Mouse (Mus musculus): Measurements from ENCODE around the gene Usp7. TPM values are rescaled to one million over a fixed set of nuclear protein-coding genes. Genes with fewer than 3 reads are reported as not detected.
A peak's percentile ranks its signal among the peaks of the same experiment; 100 is the strongest.
"Not testable (repeated sequence)": the region's sequence is repeated elsewhere in the genome, so short reads cannot be mapped to it uniquely, and the experiment has no call there.

Usp7 gene
- polyA plus RNA-seq, 1 experiment from 2014 or later: 16.9 TPM

DNA sequence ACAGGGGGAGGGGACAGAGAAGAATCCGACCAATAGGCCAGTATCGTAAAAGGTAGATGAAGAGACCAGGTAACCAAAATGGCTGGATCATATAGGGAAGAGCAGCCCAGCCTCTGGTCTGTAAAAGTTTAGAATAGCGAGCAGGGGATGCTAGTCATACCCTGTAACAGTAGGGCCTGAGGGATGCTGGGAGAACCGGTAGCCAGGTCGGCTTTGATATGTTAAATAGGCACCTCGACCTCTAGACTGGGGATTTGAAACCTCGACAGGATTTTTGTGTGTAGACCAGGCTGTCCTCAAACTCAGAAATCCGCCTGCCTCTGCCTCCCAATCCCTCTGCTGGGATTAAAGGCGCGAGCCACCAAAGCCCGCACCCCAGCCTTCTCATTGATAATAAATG is 15.5 kb downstream of the Usp7 start:
- no peak overlapping the region for H3K4me3 ChIP-seq (ENCODE audit: low read length)
- H3K4me2 ChIP-seq (ENCODE audit: low read depth, low read length): no peak overlapping the region
- no peak overlapping the region for H3K9ac ChIP-seq (ENCODE audit: low read length)
- no peaks in the 10 kb centered on the region for H3K36me3 ChIP-seq (ENCODE audit: control insufficient read depth, insufficient read depth)
- no peak overlapping the region for H3K27ac ChIP-seq (ENCODE audit: low read length)
- no peaks in the 10 kb centered on the region for H3K27me3 ChIP-seq (ENCODE audit: control insufficient read depth, insufficient read depth, low read length)
- no peaks in the 10 kb centered on the region for H3K4me1 ChIP-seq (ENCODE audit: control insufficient read depth, insufficient read depth, low read length)
- no peak for ATAC-seq (replicated peaks; ENCODE audit: extremely low read depth, insufficient read depth, low FRiP score)
- 80% methylated on average over 11 of the region's 11 CpGs for WGBS
- no peaks in the 10 kb centered on the region for H3K9me3 ChIP-seq (replicated peaks; ENCODE audit: control insufficient read depth, low read length)

DNA sequence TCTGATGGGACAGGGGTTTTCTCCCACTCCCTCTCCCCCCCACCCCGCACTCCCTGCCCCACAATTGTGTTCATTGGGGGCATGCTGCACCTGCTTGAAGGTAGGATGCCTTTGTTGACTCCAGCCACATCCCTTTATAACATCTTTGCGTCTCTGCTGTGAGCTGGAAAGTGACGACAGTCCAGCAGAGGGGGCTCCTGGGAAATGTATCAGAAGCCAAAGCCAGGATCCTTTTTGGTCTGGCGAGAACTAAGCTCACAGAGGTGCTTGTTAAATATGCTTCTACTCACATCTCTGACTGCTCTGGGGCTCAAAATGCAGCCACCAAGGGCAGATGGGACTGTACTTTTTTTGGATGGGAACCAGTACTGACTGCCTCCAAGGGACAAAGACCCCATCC is 21.0 kb downstream of the Usp7 start:
- no peaks in the 10 kb centered on the region for H3K9me3 ChIP-seq (replicated peaks; ENCODE audit: control insufficient read depth, low read length)
- no peak overlapping the region for H3K27ac ChIP-seq (ENCODE audit: low read length)
- no peaks in the 10 kb centered on the region for H3K27me3 ChIP-seq (ENCODE audit: control insufficient read depth, insufficient read depth, low read length)
- no peak overlapping the region for H3K4me3 ChIP-seq (ENCODE audit: low read length)
- 31% methylated on average over 4 of the region's 4 CpGs for WGBS
- no peak for ATAC-seq (replicated peaks; ENCODE audit: extremely low read depth, insufficient read depth, low FRiP score)
- H3K9ac ChIP-seq (ENCODE audit: low read length): no peak overlapping the region
- H3K4me2 ChIP-seq (ENCODE audit: low read depth, low read length): no peak overlapping the region
- H3K4me1 ChIP-seq (ENCODE audit: control insufficient read depth, insufficient read depth, low read length): no peaks in the 10 kb centered on the region
- no peaks in the 10 kb centered on the region for H3K36me3 ChIP-seq (ENCODE audit: control insufficient read depth, insufficient read depth)

- 40% methylated on average over 8 of the region's 8 CpGs for WGBS
- not testable (repeated sequence) for H3K9ac ChIP-seq (ENCODE audit: low read length); H3K36me3 ChIP-seq (ENCODE audit: control insufficient read depth, insufficient read depth); H3K4me3 ChIP-seq (ENCODE audit: low read length); H3K27ac ChIP-seq (ENCODE audit: low read length); H3K27me3 ChIP-seq (ENCODE audit: control insufficient read depth, insufficient read depth, low read length); H3K9me3 ChIP-seq (replicated peaks; ENCODE audit: control insufficient read depth, low read length); H3K4me2 ChIP-seq (ENCODE audit: low read depth, low read length); ATAC-seq (replicated peaks; ENCODE audit: extremely low read depth, insufficient read depth, low FRiP score); H3K4me1 ChIP-seq (ENCODE audit: control insufficient read depth, insufficient read depth, low read length)
Observed at GRCm38 (mm10) chr16:8770342-8770741, 21.8 kb downstream of the Usp7 start.

- Histone ChIP-seq H3K27ac (ENCODE audit: low read length) (no peak overlapping the region), H3K4me3 (ENCODE audit: low read length) (no peak overlapping the region), H3K9me3 (replicated peaks; ENCODE audit: control insufficient read depth, low read length) (no peaks in the 10 kb centered on the region), H3K4me2 (ENCODE audit: low read depth, low read length) (no peak overlapping the region), H3K4me1 (ENCODE audit: control insufficient read depth, insufficient read depth, low read length) (no peaks in the 10 kb centered on the region), H3K36me3 (ENCODE audit: control insufficient read depth, insufficient read depth) (no peaks in the 10 kb centered on the region), H3K27me3 (ENCODE audit: control insufficient read depth, insufficient read depth, low read length) (no peaks in the 10 kb centered on the region), H3K9ac (ENCODE audit: low read length) (no peak overlapping the region)
- 51% methylated on average over 4 of the region's 4 CpGs for WGBS
- ATAC-seq (replicated peaks; ENCODE audit: extremely low read depth, insufficient read depth, low FRiP score): no peak; the same call in 1 of the 2 replicates
Observed at GRCm38 (mm10) chr16:8769466-8769865, 22.6 kb downstream of the Usp7 start.

GRCm38 (mm10) chr16:8769065-8769464 is 23.0 kb downstream of the Usp7 start:
- H3K27ac ChIP-seq (ENCODE audit: low read length): no peak overlapping the region
- WGBS: 8% methylated on average over 10 of the region's 10 CpGs
- H3K27me3 ChIP-seq (ENCODE audit: control insufficient read depth, insufficient read depth, low read length): no peaks in the 10 kb centered on the region

DNA sequence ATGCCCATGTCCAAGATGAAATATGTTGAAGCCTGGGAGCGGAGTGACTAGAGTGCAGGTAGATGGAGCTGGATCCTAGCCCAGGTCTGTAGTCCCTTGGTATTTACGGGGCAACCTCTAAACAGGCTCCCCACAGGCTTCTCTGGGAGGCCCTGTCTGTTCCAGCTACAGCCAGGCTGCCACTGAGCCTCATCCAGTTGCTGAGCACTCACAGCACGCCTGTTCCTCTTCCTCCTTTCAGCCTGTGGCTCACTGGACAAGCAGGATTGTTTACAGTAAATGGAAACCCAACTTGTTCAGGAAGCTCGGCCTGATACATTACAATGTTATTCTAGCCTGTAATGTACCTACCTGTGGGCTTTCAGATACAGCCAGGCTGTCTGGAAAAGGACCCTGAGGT is 23.5 kb downstream of the Usp7 start:
- Histone ChIP-seq H3K9ac (ENCODE audit: low read length) (no peak overlapping the region), H3K4me2 (ENCODE audit: low read depth, low read length) (no peak overlapping the region), H3K4me3 (ENCODE audit: low read length) (no peak overlapping the region), H3K4me1 (ENCODE audit: control insufficient read depth, insufficient read depth, low read length) (no peaks in the 10 kb centered on the region), H3K36me3 (ENCODE audit: control insufficient read depth, insufficient read depth) (no peaks in the 10 kb centered on the region), H3K27ac (ENCODE audit: low read length) (no peak overlapping the region), H3K9me3 (replicated peaks; ENCODE audit: control insufficient read depth, low read length) (no peaks in the 10 kb centered on the region), H3K27me3 (ENCODE audit: control insufficient read depth, insufficient read depth, low read length) (no peaks in the 10 kb centered on the region)
- 80% methylated on average over 4 of the region's 4 CpGs for WGBS
- no peak for ATAC-seq (replicated peaks; ENCODE audit: extremely low read depth, insufficient read depth, low FRiP score)

More at GRCm38 (mm10) chr16:8769065-8769464, 23.0 kb downstream of the Usp7 start:
- no peak overlapping the region for H3K9ac ChIP-seq (ENCODE audit: low read length)
- peak; percentile 81 for ATAC-seq (replicated peaks; ENCODE audit: extremely low read depth, insufficient read depth, low FRiP score)
- no peak overlapping the region for H3K4me3 ChIP-seq (ENCODE audit: low read length)
- no peaks in the 10 kb centered on the region for H3K4me1 ChIP-seq (ENCODE audit: control insufficient read depth, insufficient read depth, low read length)
- H3K9me3 ChIP-seq (replicated peaks; ENCODE audit: control insufficient read depth, low read length): no peaks in the 10 kb centered on the region
- H3K36me3 ChIP-seq (ENCODE audit: control insufficient read depth, insufficient read depth): no peaks in the 10 kb centered on the region
- no peak overlapping the region for H3K4me2 ChIP-seq (ENCODE audit: low read depth, low read length)

DNA sequence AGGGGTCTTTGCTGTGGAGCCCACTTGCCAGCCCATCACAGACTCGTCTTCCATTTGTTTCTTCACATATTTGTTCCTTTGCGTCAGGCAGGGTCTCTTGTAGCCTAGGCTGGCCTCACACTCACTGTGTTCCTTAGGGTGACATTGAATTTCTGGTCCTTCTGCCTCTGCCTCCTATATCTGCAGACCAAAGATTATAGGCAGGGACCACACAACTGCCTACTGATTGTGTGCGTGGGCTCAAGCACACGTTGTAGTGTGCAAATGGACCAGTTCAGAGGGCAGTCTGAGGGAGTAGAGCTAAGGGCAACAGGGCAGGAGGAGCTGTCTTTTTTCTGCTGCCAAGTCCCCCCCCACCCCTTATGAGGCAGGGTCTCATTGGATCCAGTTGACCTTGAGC is 24.0 kb downstream of the Usp7 start:
- H3K4me3 ChIP-seq (ENCODE audit: low read length): no peak overlapping the region
- H3K4me1 ChIP-seq (ENCODE audit: control insufficient read depth, insufficient read depth, low read length): no peaks in the 10 kb centered on the region; the same call in 1 of the 2 replicates
- no peaks in the 10 kb centered on the region for H3K9me3 ChIP-seq (replicated peaks; ENCODE audit: control insufficient read depth, low read length)
- no peaks in the 10 kb centered on the region for H3K36me3 ChIP-seq (ENCODE audit: control insufficient read depth, insufficient read depth)
- H3K9ac ChIP-seq (ENCODE audit: low read length): no peak overlapping the region
- no peak overlapping the region for H3K27ac ChIP-seq (ENCODE audit: low read length)
- no peak for ATAC-seq (replicated peaks; ENCODE audit: extremely low read depth, insufficient read depth, low FRiP score)
- H3K27me3 ChIP-seq (ENCODE audit: control insufficient read depth, insufficient read depth, low read length): no peaks in the 10 kb centered on the region
- no peak overlapping the region for H3K4me2 ChIP-seq (ENCODE audit: low read depth, low read length)
- 75% methylated on average over 4 of the region's 4 CpGs for WGBS

DNA sequence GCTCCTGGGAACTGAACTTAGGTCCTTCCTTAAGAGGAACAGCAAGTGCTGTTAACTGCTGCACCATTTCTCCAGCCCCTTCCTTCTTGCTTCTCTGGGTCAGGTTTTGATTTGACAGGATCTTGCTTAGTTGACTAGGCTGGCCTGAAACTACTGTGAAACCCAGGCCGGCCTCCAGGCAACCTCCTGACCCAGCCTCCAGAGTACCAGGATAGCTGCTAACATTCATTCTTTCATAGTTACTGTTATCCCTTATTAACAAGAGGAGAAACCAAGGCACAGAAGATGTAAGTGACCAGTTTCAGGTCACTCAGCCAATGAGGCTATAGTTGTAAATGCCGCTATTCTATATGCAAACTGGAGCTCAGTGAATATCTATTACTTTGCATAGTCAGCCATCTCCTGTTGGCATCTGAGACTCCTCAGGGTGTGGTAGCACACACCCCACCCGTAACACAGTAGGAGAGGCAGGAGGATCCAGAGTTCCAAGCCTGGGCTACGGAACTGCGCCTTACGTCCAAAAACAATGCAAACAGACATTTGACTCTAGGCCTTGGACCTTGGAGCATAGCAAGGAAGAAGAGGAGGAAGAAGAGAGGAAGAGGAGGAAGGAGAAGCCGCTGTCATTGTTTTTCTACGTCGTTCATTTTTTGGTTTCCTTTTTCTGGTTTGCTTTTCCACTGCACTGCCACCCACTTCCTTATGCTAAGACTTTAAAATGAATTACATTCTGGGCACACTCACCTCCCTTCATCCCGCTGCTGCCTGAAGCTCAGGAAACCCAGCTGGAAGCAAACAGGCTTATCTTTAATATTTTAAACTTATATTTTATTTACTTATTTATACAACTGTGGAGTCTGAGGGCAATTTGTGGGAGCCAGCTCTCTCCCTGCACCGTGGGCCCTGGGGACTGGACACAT is 24.7 kb downstream of the Usp7 start:
- ATAC-seq (replicated peaks; ENCODE audit: extremely low read depth, insufficient read depth, low FRiP score): no peak
- no peaks in the 10 kb centered on the region for H3K36me3 ChIP-seq (ENCODE audit: control insufficient read depth, insufficient read depth)
- no peak overlapping the region for H3K9ac ChIP-seq (ENCODE audit: low read length)
- H3K4me2 ChIP-seq (ENCODE audit: low read depth, low read length): no peak overlapping the region
- no peak overlapping the region for H3K27ac ChIP-seq (ENCODE audit: low read length)
- H3K27me3 ChIP-seq (ENCODE audit: control insufficient read depth, insufficient read depth, low read length): no peaks in the 10 kb centered on the region
- WGBS: 83% methylated on average over 11 of the region's 11 CpGs
- peaks cover 2% of the 10 kb centered on the region; the same call in 1 of the 2 replicates for H3K4me1 ChIP-seq (ENCODE audit: control insufficient read depth, insufficient read depth, low read length)
- no peaks in the 10 kb centered on the region for H3K9me3 ChIP-seq (replicated peaks; ENCODE audit: control insufficient read depth, low read length)
- H3K4me3 ChIP-seq (ENCODE audit: low read length): no peak overlapping the region

DNA sequence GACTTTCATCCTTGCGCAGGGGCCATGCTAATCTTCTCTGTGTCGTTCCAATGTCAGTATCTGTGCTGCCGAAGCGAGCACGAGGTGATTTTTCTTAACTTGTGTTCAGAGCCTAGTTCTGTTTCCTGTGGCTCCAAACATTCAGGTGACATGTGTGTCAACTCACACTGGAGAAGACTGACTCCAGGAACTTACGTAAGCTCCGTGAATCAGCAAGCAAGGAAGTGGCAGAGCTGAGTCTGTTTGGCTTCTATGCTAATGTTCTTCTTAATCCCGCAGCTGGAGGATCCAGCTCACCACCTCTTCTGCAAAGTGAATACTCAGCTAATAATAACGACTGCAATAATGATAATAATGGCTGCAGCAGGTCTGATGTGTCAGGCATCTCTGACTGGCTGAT is 25.9 kb downstream of the Usp7 start:
- H3K4me2 ChIP-seq (ENCODE audit: low read depth, low read length): no peak overlapping the region
- no peaks in the 10 kb centered on the region for H3K36me3 ChIP-seq (ENCODE audit: control insufficient read depth, insufficient read depth)
- ATAC-seq (replicated peaks; ENCODE audit: extremely low read depth, insufficient read depth, low FRiP score): no peak
- no peak overlapping the region for H3K4me3 ChIP-seq (ENCODE audit: low read length)
- peaks cover 2% of the 10 kb centered on the region; the same call in 1 of the 2 replicates for H3K4me1 ChIP-seq (ENCODE audit: control insufficient read depth, insufficient read depth, low read length)
- H3K9ac ChIP-seq (ENCODE audit: low read length): no peak overlapping the region
- no peaks in the 10 kb centered on the region for H3K27me3 ChIP-seq (ENCODE audit: control insufficient read depth, insufficient read depth, low read length)
- H3K9me3 ChIP-seq (replicated peaks; ENCODE audit: control insufficient read depth, low read length): no peaks in the 10 kb centered on the region
- WGBS: 55% methylated on average over 9 of the region's 9 CpGs
- no peak overlapping the region for H3K27ac ChIP-seq (ENCODE audit: low read length)
